Mouse (Mus musculus) neural tube, embryonic 15.5 days (tissue): Measurements from ENCODE around the gene Prkag1. TPM values are rescaled to one million over a fixed set of nuclear protein-coding genes. Genes with fewer than 3 reads are reported as not detected.

ENCODE experiments used
- ATAC-seq: fragments of 200-750 bp; cut with Nextera tagmentation; 2 replicates; pipeline ENCODE4 v1.8.0; 2017; ENCODE audit warnings: mild to moderate bottlenecking, moderate TSS enrichment, moderate library complexity; ENCODE audit not compliant: low FRiP score
- H3K27ac ChIP-seq: fragments of 300-500 bp; sonication (generic); replicated peaks from 2 replicates; pipeline ENCODE4 v1.5.1; 2015; ENCODE audit warnings: mild to moderate bottlenecking, inconsistent platforms
- H3K27me3 ChIP-seq: fragments of 300-500 bp; sonication (generic); replicated peaks from 2 replicates; pipeline ENCODE4 v1.6.1; 2015; ENCODE audit warnings: inconsistent platforms
- H3K36me3 ChIP-seq: fragments of 300-500 bp; sonication (generic); 2 replicates; pipeline ENCODE4 v1.6.1; 2015; ENCODE audit warnings: inconsistent platforms
- H3K4me1 ChIP-seq: fragments of 300-500 bp; sonication (generic); 2 replicates; pipeline ENCODE4 v1.6.1; 2015; ENCODE audit warnings: inconsistent platforms
- H3K4me2 ChIP-seq: fragments of 300-500 bp; sonication (generic); 2 replicates; pipeline ENCODE4 v1.6.1; 2015; ENCODE audit warnings: inconsistent platforms, mild to moderate bottlenecking, moderate library complexity
- H3K4me3 ChIP-seq: fragments of 300-500 bp; sonication (generic); replicated peaks from 2 replicates; pipeline ENCODE4 v1.5.1; 2015; ENCODE audit warnings: mild to moderate bottlenecking, inconsistent platforms
- H3K9ac ChIP-seq: fragments of 300-500 bp; sonication (generic); replicated peaks from 2 replicates; pipeline ENCODE4 v1.6.1; 2015; ENCODE audit warnings: mild to moderate bottlenecking, inconsistent platforms
- H3K9me3 ChIP-seq: fragments of 300-500 bp; sonication (generic); replicated peaks from 2 replicates; pipeline ENCODE4 v1.6.1; 2016; ENCODE audit warnings: inconsistent platforms
- WGBS: fragments of 180-500 bp; shearing (Covaris S2); methylation state at CpG from one replicate; pipeline ENCODE4 v1.1.7; 2015; ENCODE audit warnings: mixed read lengths; 5-methylcytosine and 5-hydroxymethylcytosine counted together
- polyA plus RNA-seq: library from polyadenylated mRNA; unstranded; fragments of >200 nt; fragmentation: Nextera tagmentation; extraction: Ambion mirVana; gene quantifications from 2 replicates; pipeline ENCODE4 v1.2.1, GENCODE M21; 2015

Prkag1 gene
- polyA plus RNA-seq, 1 experiment from 2014 or later = 66.4 TPM

DNA sequence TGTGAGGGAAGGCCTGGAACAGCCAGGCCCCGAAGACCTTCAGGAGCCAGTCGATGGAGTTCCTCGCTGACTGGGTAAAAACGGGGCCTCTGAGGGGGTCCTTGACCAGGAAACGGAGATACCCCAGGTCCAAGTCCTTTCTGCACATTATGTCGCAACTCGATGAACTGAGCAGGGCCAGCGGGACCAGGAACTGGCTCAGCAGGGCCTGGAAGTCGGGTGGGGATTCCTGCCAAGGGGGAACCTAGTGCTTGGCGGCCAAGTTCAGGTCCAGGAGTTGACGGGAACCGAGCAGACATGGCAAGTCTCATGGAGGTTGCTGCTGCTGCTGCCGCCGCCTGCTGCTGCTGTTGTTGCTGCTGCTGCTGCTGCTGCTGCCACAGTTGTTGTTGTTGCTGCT is 19.3 kb upstream of the Prkag1 start:
- 94% methylated on average over 14 of the region's 14 CpGs for WGBS
- H3K4me2 ChIP-seq = no peak overlapping the region
- peaks cover 96% of the 10 kb centered on the region for H3K36me3 ChIP-seq
- no peaks in the 10 kb centered on the region for H3K9me3 ChIP-seq
- no peaks in the 10 kb centered on the region for H3K4me1 ChIP-seq
- H3K9ac ChIP-seq = no peak overlapping the region
- H3K4me3 ChIP-seq = no peak overlapping the region
- no peaks in the 10 kb centered on the region for H3K27me3 ChIP-seq
- no peak for ATAC-seq
- no peak overlapping the region for H3K27ac ChIP-seq

DNA sequence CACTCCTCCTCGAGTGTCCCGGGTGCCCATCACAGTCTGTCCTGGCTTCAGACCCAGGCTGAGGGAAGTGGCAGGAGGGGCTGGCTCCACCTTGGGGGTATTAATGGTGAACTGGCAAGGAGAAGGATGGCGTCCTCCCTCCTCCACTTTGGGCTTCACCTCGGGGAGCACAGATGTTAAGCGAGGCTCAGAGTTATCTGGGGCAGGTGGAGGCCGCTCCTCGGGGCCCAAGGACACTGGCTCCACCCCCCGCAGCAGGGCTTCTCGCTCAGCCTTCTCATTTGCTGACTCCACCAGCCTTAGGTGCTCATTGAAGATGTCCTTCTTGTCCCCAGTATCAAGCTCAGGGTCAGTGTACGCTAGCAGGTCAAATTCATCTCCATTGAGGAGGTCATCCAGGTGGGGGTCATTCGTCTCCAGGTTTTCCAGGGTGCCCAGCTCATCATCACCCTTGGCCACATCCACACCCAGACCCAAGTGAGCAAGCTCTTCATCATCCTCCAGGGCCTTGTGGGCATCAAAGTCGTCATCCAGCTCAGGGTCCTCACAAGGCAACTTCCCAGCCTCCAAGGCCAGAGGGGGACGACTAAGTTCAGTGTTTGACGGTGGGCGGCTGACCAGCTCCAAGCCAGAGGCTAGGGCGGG is 18.8 kb upstream of the Prkag1 start:
- ATAC-seq = no peak
- H3K27ac ChIP-seq = no peak overlapping the region
- H3K4me2 ChIP-seq = no peak overlapping the region
- H3K4me3 ChIP-seq = no peak overlapping the region
- no peaks in the 10 kb centered on the region for H3K27me3 ChIP-seq
- 92% methylated on average over 16 of the region's 16 CpGs for WGBS
- no peaks in the 10 kb centered on the region for H3K9me3 ChIP-seq
- no peak overlapping the region for H3K9ac ChIP-seq
- peaks cover 96% of the 10 kb centered on the region for H3K36me3 ChIP-seq
- H3K4me1 ChIP-seq = no peaks in the 10 kb centered on the region

GRCm38 (mm10) chr15:98849165-98849564 is 17.8 kb upstream of the Prkag1 start:
- no peak overlapping the region for H3K4me2 ChIP-seq
- H3K4me3 ChIP-seq = no peak overlapping the region
- no peak overlapping the region for H3K9ac ChIP-seq
- WGBS = 96% methylated on average over 11 of the region's 11 CpGs
- H3K27me3 ChIP-seq = no peaks in the 10 kb centered on the region
- no peaks in the 10 kb centered on the region for H3K9me3 ChIP-seq
- no peaks in the 10 kb centered on the region for H3K4me1 ChIP-seq
- ATAC-seq = no peak
- peaks cover 96% of the 10 kb centered on the region for H3K36me3 ChIP-seq
- no peak overlapping the region for H3K27ac ChIP-seq

- no peak overlapping the region for H3K9ac ChIP-seq
- no peaks in the 10 kb centered on the region for H3K4me1 ChIP-seq
- no peak overlapping the region for H3K4me3 ChIP-seq
- no peak overlapping the region for H3K4me2 ChIP-seq
- no peaks in the 10 kb centered on the region for H3K27me3 ChIP-seq
- no peak overlapping the region for H3K27ac ChIP-seq
- no peak for ATAC-seq
- H3K9me3 ChIP-seq = no peaks in the 10 kb centered on the region
- whole genome bisulfite sequencing = 90% methylated on average over 8 of the region's 8 CpGs
- H3K36me3 ChIP-seq = peaks cover 96% of the 10 kb centered on the region
Observed at GRCm38 (mm10) chr15:98846140-98846539, 14.8 kb upstream of the Prkag1 start.

- 98% methylated on average over 2 of the region's 2 CpGs for WGBS
- no peak for ATAC-seq
- no peak overlapping the region for H3K4me3 ChIP-seq
- H3K36me3 ChIP-seq = peaks cover 96% of the 10 kb centered on the region
- no peak overlapping the region for H3K4me2 ChIP-seq
- no peaks in the 10 kb centered on the region for H3K4me1 ChIP-seq
- no peak overlapping the region for H3K9ac ChIP-seq
- H3K27ac ChIP-seq = no peak overlapping the region
- no peaks in the 10 kb centered on the region for H3K9me3 ChIP-seq
- H3K27me3 ChIP-seq = no peaks in the 10 kb centered on the region
Observed at GRCm38 (mm10) chr15:98845149-98845548, 13.8 kb upstream of the Prkag1 start.

DNA sequence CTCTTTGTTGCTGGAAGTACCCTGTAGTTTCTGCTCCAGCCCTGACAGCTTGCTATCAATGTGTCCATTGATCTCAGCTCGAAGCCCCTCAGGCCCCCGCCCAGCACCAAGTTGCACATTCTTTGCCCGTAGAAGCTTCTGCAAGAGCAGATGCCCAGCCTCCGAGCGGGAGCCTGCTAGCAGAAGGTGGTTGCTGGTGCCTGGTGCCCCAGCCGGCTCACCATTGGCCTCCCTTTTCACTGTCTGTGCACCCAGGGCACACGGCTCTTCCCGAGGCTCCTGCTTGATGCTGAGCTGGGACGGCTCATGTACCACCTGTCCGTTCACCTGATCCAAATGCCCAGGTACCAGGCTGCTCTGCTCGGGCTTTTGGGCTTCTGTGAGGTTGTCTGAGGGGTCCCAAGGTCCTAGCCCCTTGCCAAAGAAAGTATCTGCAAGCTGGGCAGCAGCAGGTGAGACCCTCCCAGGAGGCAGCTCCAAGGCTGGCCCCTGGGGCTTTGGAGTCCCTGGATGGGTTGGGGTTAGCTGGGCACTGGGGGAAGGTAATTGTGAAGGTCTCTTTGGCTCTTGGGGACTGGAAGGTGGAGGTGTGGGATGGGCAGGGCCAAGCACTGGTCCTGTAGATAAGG is 12.4 kb upstream of the Prkag1 start:
- ATAC-seq = no peak; the same call in 1 of the 2 replicates
- Histone ChIP-seq H3K9me3 (no peaks in the 10 kb centered on the region), H3K27me3 (no peaks in the 10 kb centered on the region), H3K36me3 (peaks cover 96% of the 10 kb centered on the region), H3K4me2 (no peak overlapping the region), H3K4me3 (no peak overlapping the region), H3K27ac (no peak overlapping the region), H3K9ac (no peak overlapping the region), H3K4me1 (no peaks in the 10 kb centered on the region)
- WGBS = 90% methylated on average over 11 of the region's 11 CpGs

DNA sequence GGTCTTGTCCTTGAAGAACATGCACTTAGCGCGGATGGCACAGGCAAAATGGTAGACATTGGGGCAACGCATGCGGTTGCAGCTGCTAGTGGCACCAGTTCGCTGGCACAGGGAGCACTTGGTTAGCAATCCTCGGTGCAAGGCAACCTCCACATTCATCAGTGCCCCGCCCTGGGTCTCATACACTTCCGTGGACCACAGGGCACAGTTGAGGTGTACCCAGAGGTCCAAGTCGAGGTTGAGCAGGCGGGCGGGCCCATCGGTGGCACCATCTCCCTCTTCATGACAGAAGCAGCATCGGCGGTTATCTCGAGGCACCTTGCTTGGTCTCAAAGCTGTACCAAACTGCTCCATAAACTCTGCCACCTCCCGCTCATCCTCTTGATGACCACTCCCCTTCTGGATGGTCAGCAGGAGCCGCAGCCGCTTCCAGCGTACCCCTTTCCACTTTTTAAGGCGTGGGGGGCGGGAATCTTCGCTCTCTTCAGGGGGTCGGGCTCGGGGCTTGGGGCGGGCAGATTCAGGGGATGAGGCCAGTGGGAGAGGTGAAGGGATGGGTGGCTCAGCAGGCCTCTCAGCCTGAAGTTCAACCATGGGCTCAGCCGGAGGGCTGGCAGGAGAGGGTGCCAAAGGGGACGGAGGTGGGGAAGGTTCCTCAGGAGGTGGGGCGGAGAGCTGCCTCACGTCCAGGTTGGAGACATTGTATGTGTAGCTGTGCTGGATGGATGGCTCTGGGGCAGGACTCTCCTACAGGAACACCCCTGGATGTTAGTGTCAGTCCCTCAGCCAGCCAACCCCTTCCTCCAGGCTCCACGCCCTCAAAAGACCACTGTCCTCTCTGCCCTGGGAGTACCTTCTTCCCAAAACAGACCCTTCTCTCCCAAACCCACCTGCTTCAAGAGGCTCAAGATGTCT is 8.6 kb upstream of the Prkag1 start:
- H3K27ac ChIP-seq = no peak overlapping the region
- no peaks in the 10 kb centered on the region for H3K27me3 ChIP-seq
- H3K4me2 ChIP-seq = no peak overlapping the region
- H3K9me3 ChIP-seq = no peaks in the 10 kb centered on the region
- H3K4me1 ChIP-seq = no peaks in the 10 kb centered on the region
- H3K9ac ChIP-seq = no peak overlapping the region
- no peak for ATAC-seq
- peaks cover 100% of the 10 kb centered on the region for H3K36me3 ChIP-seq
- no peak overlapping the region for H3K4me3 ChIP-seq
- WGBS = 95% methylated on average over 30 of the region's 30 CpGs

- 92% methylated on average over 14 of the region's 14 CpGs for WGBS
- H3K4me1 ChIP-seq = no peaks in the 10 kb centered on the region
Observed at GRCm38 (mm10) chr15:98839161-98839560, 7.8 kb upstream of the Prkag1 start.

GRCm38 (mm10) chr15:98837743-98838103 is 6.4 kb upstream of the Prkag1 start:
- H3K9me3 ChIP-seq = no peaks in the 10 kb centered on the region
- no peak overlapping the region for H3K27ac ChIP-seq
- no peak overlapping the region for H3K9ac ChIP-seq
- no peak overlapping the region for H3K4me2 ChIP-seq
- H3K36me3 ChIP-seq = peaks cover 96% of the 10 kb centered on the region
- WGBS = 78% methylated on average over 4 of the region's 4 CpGs
- no peaks in the 10 kb centered on the region for H3K27me3 ChIP-seq
- no peak for ATAC-seq
- H3K4me1 ChIP-seq = no peaks in the 10 kb centered on the region
- no peak overlapping the region for H3K4me3 ChIP-seq

More at GRCm38 (mm10) chr15:98839161-98839560, 7.8 kb upstream of the Prkag1 start:
- H3K36me3 ChIP-seq = peaks cover 100% of the 10 kb centered on the region
- H3K9ac ChIP-seq = no peak overlapping the region
- no peaks in the 10 kb centered on the region for H3K27me3 ChIP-seq
- H3K27ac ChIP-seq = no peak overlapping the region
- H3K4me3 ChIP-seq = no peak overlapping the region
- H3K9me3 ChIP-seq = no peaks in the 10 kb centered on the region
- no peak overlapping the region for H3K4me2 ChIP-seq
- no peak for ATAC-seq

GRCm38 (mm10) chr15:98837006-98837742 is 5.9 kb upstream of the Prkag1 start:
- 95% methylated on average over 21 of the region's 21 CpGs for WGBS
- no peak overlapping the region for H3K27ac ChIP-seq

GRCm38 (mm10) chr15:98835291-98835690 is 4.0 kb upstream of the Prkag1 start:
- H3K9ac ChIP-seq = no peak overlapping the region
- no peak overlapping the region for H3K4me3 ChIP-seq
- H3K27ac ChIP-seq = no peak overlapping the region
- no peaks in the 10 kb centered on the region for H3K9me3 ChIP-seq
- WGBS = 94% methylated on average over 14 of the region's 14 CpGs
- peaks cover 71% of the 10 kb centered on the region for H3K36me3 ChIP-seq
- peaks cover 7% of the 10 kb centered on the region; the same call in 1 of the 2 replicates for H3K4me1 ChIP-seq
- H3K4me2 ChIP-seq = no peak overlapping the region
- no peaks in the 10 kb centered on the region for H3K27me3 ChIP-seq
- ATAC-seq = no peak

More at GRCm38 (mm10) chr15:98837006-98837742, 5.9 kb upstream of the Prkag1 start:
- H3K27me3 ChIP-seq = no peaks in the 10 kb centered on the region
- peaks cover under 1% of the 10 kb centered on the region; the same call in 1 of the 2 replicates for H3K4me1 ChIP-seq
- H3K9ac ChIP-seq = no peak overlapping the region
- peaks cover 90% of the 10 kb centered on the region for H3K36me3 ChIP-seq
- no peak for ATAC-seq
- H3K9me3 ChIP-seq = no peaks in the 10 kb centered on the region
- H3K4me2 ChIP-seq = no peak overlapping the region
- no peak overlapping the region for H3K4me3 ChIP-seq
